31 mouse cellular contexts compared by ENCODE assay signal in the genomic region with DNA sequence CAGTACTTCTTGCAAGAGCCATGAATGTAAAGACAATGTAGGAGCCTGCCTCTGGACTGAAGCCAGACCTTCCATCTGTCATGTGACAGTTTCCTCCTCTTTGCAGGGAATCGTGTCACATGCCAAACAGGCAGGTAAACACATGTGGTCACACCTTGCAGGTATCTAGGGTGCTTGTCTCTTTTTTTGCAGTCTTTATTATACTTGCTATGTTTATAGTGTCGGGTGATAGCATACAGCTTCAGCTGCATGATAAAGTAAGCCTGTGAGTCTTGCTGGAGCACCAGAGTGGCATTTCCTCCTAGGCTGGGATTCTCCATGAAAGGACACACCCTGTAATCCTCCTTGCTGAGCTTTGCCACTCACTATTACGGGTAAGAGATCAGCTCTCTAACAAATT. TPM values are rescaled to one million over a fixed set of nuclear protein-coding genes. Genes with fewer than 3 reads are reported as not detected.
"Had no signal": no experiment of that assay in that cellular context is flagged by ENCODE, and none has a peak within 500 bp of the region (broad histone marks: within the 10 kb centered on the region; RNA-seq: fewer than 3 reads in every experiment).

No protein-coding gene starts in this region.

- DNase-seq: cerebellum, adult 18-20 months; cerebellum, adult 2 months; cerebellum, adult 8-10 months; cerebellum, adult 9-10 months; cerebellum, adult 9-11 months; cerebellum, postnatal 10 days; cerebellum, postnatal 14 days; cerebellum, postnatal 25 days; cerebellum, postnatal 36 days; embryo, embryonic 11 days; forebrain, postnatal 0 days; gastrocnemius, adult 2 months; gastrocnemius, postnatal 10 days; gastrocnemius, postnatal 14 days; gastrocnemius, postnatal 25 days; gastrocnemius, postnatal 36 days; heart, adult 11 months had no signal

- H3K4me1 ChIP-seq: embryonic facial prominence, embryonic 10.5 days; embryonic facial prominence, embryonic 13.5 days; embryonic facial prominence, embryonic 15.5 days; forebrain, embryonic 10.5 days; forebrain, embryonic 12.5 days; forebrain, embryonic 13.5 days; forebrain, embryonic 15.5 days had no signal

- H3K27ac ChIP-seq: embryonic facial prominence, embryonic 10.5 days; embryonic facial prominence, embryonic 12.5 days; embryonic facial prominence, embryonic 13.5 days; embryonic facial prominence, embryonic 15.5 days; forebrain, embryonic 10.5 days; forebrain, embryonic 12.5 days; forebrain, embryonic 13.5 days; forebrain, embryonic 15.5 days; gastrocnemius, adult 2 months had no signal

- ATAC-seq: forebrain, embryonic 13.5 days; forebrain, embryonic 14.5 days; forebrain, embryonic 15.5 days; forebrain, embryonic 16.5 days; forebrain, postnatal 0 days had no signal

- H3K9me3 ChIP-seq: embryonic facial prominence, embryonic 10.5 days; embryonic facial prominence, embryonic 12.5 days; embryonic facial prominence, embryonic 13.5 days; embryonic facial prominence, embryonic 15.5 days; forebrain, embryonic 10.5 days; forebrain, embryonic 12.5 days; forebrain, embryonic 13.5 days; forebrain, embryonic 15.5 days had no signal

- H3K9ac ChIP-seq: embryonic facial prominence, embryonic 12.5 days; embryonic facial prominence, embryonic 13.5 days; embryonic facial prominence, embryonic 15.5 days; forebrain, embryonic 12.5 days; forebrain, embryonic 13.5 days; forebrain, embryonic 15.5 days; forebrain, postnatal 0 days had no signal

- H3K4me2 ChIP-seq: embryonic facial prominence, embryonic 12.5 days; embryonic facial prominence, embryonic 13.5 days; embryonic facial prominence, embryonic 15.5 days; forebrain, embryonic 12.5 days; forebrain, embryonic 13.5 days; forebrain, embryonic 15.5 days had no signal

- H3K27me3 ChIP-seq: embryonic facial prominence, embryonic 12.5 days; embryonic facial prominence, embryonic 13.5 days; embryonic facial prominence, embryonic 15.5 days; forebrain, embryonic 12.5 days; forebrain, embryonic 13.5 days; forebrain, embryonic 15.5 days had no signal

- H3K4me3 ChIP-seq: embryonic facial prominence, embryonic 10.5 days; embryonic facial prominence, embryonic 12.5 days; embryonic facial prominence, embryonic 13.5 days; embryonic facial prominence, embryonic 15.5 days; erythroblast, embryonic 14.5 days; forebrain, embryonic 10.5 days; forebrain, embryonic 12.5 days; forebrain, embryonic 13.5 days; forebrain, embryonic 15.5 days; gastrocnemius, adult 2 months had no signal

RNA-seq across cellular contexts. Expression of a gene that starts 46.6 kb away (rescaled TPM):
- total RNA-seq: common myeloid progenitor, adult 5-6 weeks; granulocyte monocyte progenitor cell, adult 5-6 weeks had no signal
- polyA plus RNA-seq: embryonic facial prominence, embryonic 10.5 days; embryonic facial prominence, embryonic 11.5 days; erythroblast, embryonic 14.5 days had no signal
